Mouse (Mus musculus) kidney, postnatal 25 days (tissue): ENCODE measurements around the gene Cyth3.
A peak's percentile ranks its signal among the peaks of the same experiment; 100 is the strongest.

ENCODE experiments used
- DNase-seq, 2 experiments: peaks; one replicate each; pipeline ENCODE4 v3.0.0; 2021; ENCODE audit warnings: mixed read lengths in 2 of 2

Cyth3 gene

DNA sequence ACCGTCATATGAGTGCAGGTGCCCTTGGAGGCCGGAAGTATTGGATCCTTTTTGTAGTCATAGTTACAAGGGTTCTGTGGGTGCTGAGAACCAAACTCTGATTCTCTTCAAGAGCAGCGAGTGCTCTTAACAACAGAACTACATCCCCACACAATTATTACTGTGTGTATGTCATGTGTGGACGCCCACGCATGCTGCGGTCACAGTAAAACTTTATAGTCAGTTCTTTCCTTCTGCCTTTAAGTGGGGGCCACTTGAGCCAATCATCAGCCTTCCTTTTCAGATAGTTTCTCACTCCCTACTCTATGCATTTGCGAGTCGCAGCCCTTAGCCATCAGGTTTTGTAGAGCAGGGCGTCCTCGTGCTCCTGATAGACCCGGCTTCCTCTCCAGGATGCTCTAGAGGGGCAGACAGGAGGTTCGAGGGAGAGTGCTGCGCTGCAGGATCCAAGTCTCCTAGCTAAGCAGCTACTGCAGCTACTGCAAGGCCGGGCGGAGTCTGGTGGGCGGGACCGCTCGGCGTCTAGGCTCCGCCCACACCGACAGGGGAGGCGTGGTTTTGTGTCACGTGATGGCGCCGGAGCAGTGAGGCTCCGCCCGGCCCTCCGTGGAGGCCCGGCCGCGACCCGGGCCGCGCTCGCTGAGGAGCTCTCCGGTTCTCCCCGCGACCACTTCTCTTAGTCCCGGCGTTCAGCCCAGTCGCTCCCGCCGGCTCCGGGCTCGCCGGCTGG is at the start of gene Cyth3:
Gene Cyth3, plus strand, starts transcription at position 555 of the 730 bp plus-strand sequence.
- peak; percentile 95 to 96 for DNase-seq

DNA sequence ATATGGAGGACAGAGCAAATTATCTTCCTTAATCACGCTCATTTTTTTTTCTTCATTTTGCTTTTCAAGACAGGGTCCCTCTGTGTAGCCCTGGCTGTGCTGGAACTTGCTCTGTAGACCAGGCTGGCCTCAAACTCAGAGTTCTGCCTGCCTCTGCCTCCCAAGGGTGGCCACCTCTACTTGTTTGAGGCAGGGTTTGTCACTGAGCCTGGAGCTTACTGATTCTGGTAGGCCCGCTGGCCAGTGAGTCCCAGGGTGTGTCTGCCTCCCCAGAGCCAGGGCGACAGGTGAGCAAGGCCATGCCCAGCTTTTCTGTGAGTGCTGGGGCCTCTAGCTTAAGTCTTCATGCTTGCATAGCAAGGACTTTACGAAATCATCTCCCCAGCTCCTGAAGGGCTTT is 49.2 kb upstream of the Cyth3 start:
- no peak for DNase-seq

GRCm38 (mm10) chr5:143574261-143575178 is 47.7 kb upstream of the Cyth3 start:
- DNase-seq = peak; percentile 36 to 56

- no peak for DNase-seq
These were observed 42.6 kb upstream of the Cyth3 start for GRCm38 (mm10) chr5:143579537-143580203.

GRCm38 (mm10) chr5:143580982-143581381 is 41.3 kb upstream of the Cyth3 start:
- no peak for DNase-seq

DNA sequence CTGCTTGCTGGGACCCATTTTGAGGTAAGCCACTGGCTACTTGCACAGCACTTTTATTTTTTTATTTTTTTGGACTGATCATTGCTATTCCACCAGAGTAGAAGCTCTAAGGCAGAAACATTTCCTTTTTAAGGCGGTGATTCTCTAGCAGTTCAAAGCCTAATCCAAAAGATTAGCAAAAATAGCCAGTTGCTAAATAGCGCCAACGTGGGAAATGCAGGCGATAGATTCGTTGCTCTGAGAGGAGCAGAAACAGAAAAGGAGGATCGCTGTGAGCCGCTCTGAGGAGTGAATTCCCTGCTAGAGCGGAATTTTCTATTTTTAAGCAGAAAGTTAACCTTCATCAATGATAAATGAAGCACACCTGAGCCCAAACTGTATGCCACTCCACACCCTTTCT is 40.4 kb upstream of the Cyth3 start:
- no peak for DNase-seq

GRCm38 (mm10) chr5:143583081-143583480 is 39.2 kb upstream of the Cyth3 start:
- no peak for DNase-seq

DNA sequence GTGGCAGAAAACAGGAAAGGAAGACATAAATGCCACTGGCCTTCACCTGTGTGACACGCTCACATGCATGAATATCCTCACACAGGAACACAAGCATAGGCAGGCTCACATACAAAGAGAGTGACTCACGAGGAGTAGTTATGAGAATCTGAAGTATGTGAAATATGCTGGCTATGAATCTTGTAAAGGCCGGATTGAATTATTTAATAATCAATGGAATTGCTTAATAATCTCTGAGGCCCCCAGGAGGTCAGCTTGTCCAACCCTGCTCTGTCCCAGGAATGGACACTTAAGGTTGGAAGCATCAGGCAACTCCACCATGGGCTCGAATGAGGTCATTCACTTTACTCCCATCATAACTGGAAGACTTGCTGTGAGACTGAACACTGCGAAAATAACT is 37.3 kb upstream of the Cyth3 start:
- DNase-seq = no peak

- DNase-seq = peak in 1 of 2 experiments; percentile 40
These were observed 35.9 kb upstream of the Cyth3 start for GRCm38 (mm10) chr5:143586386-143586785.

- DNase-seq = peak in 1 of 2 experiments; percentile 28
These were observed 33.1 kb upstream of the Cyth3 start for GRCm38 (mm10) chr5:143589108-143589507.

GRCm38 (mm10) chr5:143592926-143593325 is 29.3 kb upstream of the Cyth3 start:
- no peak for DNase-seq

GRCm38 (mm10) chr5:143593563-143594146 is 28.6 kb upstream of the Cyth3 start:
- no peak for DNase-seq

GRCm38 (mm10) chr5:143594291-143595065 is 27.8 kb upstream of the Cyth3 start:
- no peak for DNase-seq

- DNase-seq = peak; percentile 26 to 51
These were observed 20.2 kb upstream of the Cyth3 start for GRCm38 (mm10) chr5:143602051-143602450.

DNA sequence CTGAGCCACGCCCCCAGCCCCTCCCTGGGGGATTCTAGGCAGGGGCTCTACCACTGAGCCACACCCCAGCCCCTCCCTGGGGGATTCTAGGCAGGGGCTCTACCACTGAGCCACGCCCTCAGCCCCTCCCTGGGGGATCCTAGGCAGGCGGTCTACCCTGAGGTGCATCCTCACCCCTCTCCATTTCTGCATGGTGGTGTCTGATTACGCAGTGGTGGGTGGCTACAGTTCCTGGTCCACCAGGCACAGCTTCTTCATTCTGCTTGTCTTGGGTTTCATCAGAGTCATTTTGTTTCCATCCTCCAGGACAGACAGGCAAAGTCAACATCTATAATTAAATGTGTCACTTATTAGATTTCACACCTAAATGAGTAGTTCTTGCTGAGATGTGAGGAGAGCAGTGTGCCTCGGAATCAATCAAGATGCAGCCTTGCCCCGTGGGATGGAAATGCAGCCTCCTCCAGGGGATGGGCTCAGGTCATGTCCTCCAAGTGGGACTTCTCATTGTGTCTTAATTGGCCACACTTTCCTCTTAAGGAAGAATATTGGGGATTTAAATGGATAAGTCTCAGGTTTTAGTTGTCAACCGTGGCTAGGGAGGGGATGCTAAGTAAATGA is 18.0 kb upstream of the Cyth3 start:
- no peak for DNase-seq

- no peak for DNase-seq
These were observed 15.5 kb upstream of the Cyth3 start for GRCm38 (mm10) chr5:143606756-143607155.

GRCm38 (mm10) chr5:143608175-143608574 is 14.1 kb upstream of the Cyth3 start:
- no peak for DNase-seq

GRCm38 (mm10) chr5:143611954-143612353 is 10.3 kb upstream of the Cyth3 start:
- DNase-seq = peak in 1 of 2 experiments; percentile 33

DNA sequence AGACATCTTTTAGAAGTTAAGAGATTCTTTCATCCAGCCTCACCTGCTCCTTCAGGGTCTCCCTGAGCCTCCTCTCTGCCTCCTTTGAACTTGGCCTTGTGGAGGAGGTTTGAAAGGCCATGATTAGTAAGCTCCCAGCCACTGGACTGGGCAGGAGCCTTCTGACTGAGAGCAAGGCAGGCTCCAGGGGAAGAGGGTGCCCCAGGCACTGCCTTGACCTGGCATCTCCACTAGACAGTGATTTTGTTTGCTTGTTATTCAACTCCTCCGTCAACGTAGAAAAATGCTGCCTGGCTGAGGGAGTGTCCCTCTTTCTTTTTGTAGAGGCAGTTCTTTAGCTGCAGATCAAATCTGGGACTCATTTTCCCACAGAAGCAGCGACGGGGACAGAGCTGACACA is 9.0 kb upstream of the Cyth3 start:
- DNase-seq = no peak

GRCm38 (mm10) chr5:143614519-143614918 is 7.7 kb upstream of the Cyth3 start:
- DNase-seq = no peak

- no peak for DNase-seq
These were observed 6.9 kb upstream of the Cyth3 start for GRCm38 (mm10) chr5:143615353-143615752.

GRCm38 (mm10) chr5:143616116-143616515 is 6.1 kb upstream of the Cyth3 start:
- no peak for DNase-seq
